Mouse (Mus musculus): ENCODE data around the gene Nup214. TPM values are rescaled to one million over a fixed set of nuclear protein-coding genes. Genes with fewer than 3 reads are reported as not detected.

The Nup214 gene
- total and polyA plus RNA-seq, 3 experiments: 13.9 to 106 (median 50.9) TPM

GRCm38 (mm10) chr2:32089606-32090005, 115.4 kb downstream of the Nup214 start:
- Histone ChIP-seq H3K27me3 (replicated peaks) (peaks cover 57% of the 10 kb centered on the region), H3K9ac (ENCODE audit: insufficient read depth, low read depth) (no peak overlapping the region), H3K4me3 (replicated peaks in 1 of 3; ENCODE audit: low read depth in 2 of 3, low read length in 2 of 3, poor library complexity in 1 of 3) (no peak overlapping the region), H3K36me3 (replicated peaks in 1 of 2; ENCODE audit: control insufficient read depth in 1 of 2, insufficient read depth in 1 of 2, low read length in 1 of 2) (no peaks in the 10 kb centered on the region), H3K9me3 (replicated peaks; ENCODE audit: low read length) (peaks cover 7% of the 10 kb centered on the region), H3K4me2 (ENCODE audit: insufficient read depth, low read depth, poor library complexity, severe bottlenecking) (no peak overlapping the region), H3K79me2 (replicated peaks; ENCODE audit: control insufficient read depth, extremely low read depth, insufficient read depth, poor library complexity, severe bottlenecking) (no peaks in the 10 kb centered on the region), H3K4me1 (ENCODE audit: control insufficient read depth in 1 of 2, insufficient read depth in 2 of 2) (no peaks in the 10 kb centered on the region), H3K27ac (ENCODE audit: insufficient read depth, low read depth) (no peak overlapping the region)
- TF ChIP-seq MXI1 (IDR thresholded peaks at IDR 0.05; ENCODE audit: low read depth, low read length) (no peak), ETS1 (conservative IDR thresholded peaks at IDR 0.05; ENCODE audit: low read depth, low read length) (no peak), CTCF (conservative IDR thresholded peaks at IDR 0.05 in 1 of 2, IDR thresholded peaks at IDR 0.05 in 1 of 2; ENCODE audit: low read depth in 2 of 2, low read length in 2 of 2) (no peak), CHD2 (IDR thresholded peaks at IDR 0.05; ENCODE audit: low read length) (no peak), POLR2A (IDR thresholded peaks at IDR 0.05; ENCODE audit: low read depth, low read length) (no peak), PAX5 (IDR thresholded peaks at IDR 0.05; ENCODE audit: low read length) (no peak), JUND (conservative IDR thresholded peaks at IDR 0.05; ENCODE audit: low read depth, low read length) (no peak), RAD21 (IDR thresholded peaks at IDR 0.05; ENCODE audit: low read depth, low read length) (no peak), TCF12 (IDR thresholded peaks at IDR 0.05; ENCODE audit: low read depth, low read length) (no peak), ZMIZ1 (IDR thresholded peaks at IDR 0.05; ENCODE audit: low read depth, low read length) (no peak), ZNF384 (IDR thresholded peaks at IDR 0.05; ENCODE audit: low read depth, low read length) (no peak), HCFC1 (IDR thresholded peaks at IDR 0.05; ENCODE audit: low read depth, low read length) (no peak), MAFK (IDR thresholded peaks at IDR 0.05; ENCODE audit: insufficient replicate concordance, low read length) (no peak), POLR2AphosphoS2 (IDR thresholded peaks at IDR 0.05; ENCODE audit: low read depth, low read length) (no peak)
- dilution Hi-C loops (cut with MboI; ENCODE audit: extremely low pct_ligation_motif_present, extremely low pct_unique_long_range_greater_than_20kb, low sequenced_read_pairs): no loop called here
- DNase-seq (ENCODE audit: extremely low read depth): no peak
- in situ Hi-C loops (cut with MboI; ENCODE audit: low pct_ligation_motif_present, low pct_unique_long_range_greater_than_20kb, low sequenced_read_pairs): no loop called here

GRCm38 (mm10) chr2:32090145-32090544, 115.9 kb downstream of the Nup214 start:
- no peak overlapping the region for H3K9ac ChIP-seq (ENCODE audit: insufficient read depth, low read depth)
- no peak overlapping the region for H3K27ac ChIP-seq (ENCODE audit: insufficient read depth, low read depth)
- TF ChIP-seq POLR2AphosphoS2 (IDR thresholded peaks at IDR 0.05; ENCODE audit: low read depth, low read length) (no peak), PAX5 (IDR thresholded peaks at IDR 0.05; ENCODE audit: low read length) (no peak), ZNF384 (IDR thresholded peaks at IDR 0.05; ENCODE audit: low read depth, low read length) (no peak), UBTF (IDR thresholded peaks at IDR 0.05; ENCODE audit: low read depth, low read length) (no peak), CHD2 (IDR thresholded peaks at IDR 0.05; ENCODE audit: low read length) (no peak), MEF2A (IDR thresholded peaks at IDR 0.05; ENCODE audit: borderline replicate concordance, low read depth, low read length) (no peak), EP300 (IDR thresholded peaks at IDR 0.05; ENCODE audit: low read length) (no peak), JUN (IDR thresholded peaks at IDR 0.05; ENCODE audit: insufficient read depth, low read depth, low read length) (no peak), JUND (conservative IDR thresholded peaks at IDR 0.05; ENCODE audit: low read depth, low read length) (no peak), ZMIZ1 (IDR thresholded peaks at IDR 0.05; ENCODE audit: low read depth, low read length) (no peak)
- no peaks in the 10 kb centered on the region for H3K79me2 ChIP-seq (replicated peaks; ENCODE audit: control insufficient read depth, extremely low read depth, insufficient read depth, poor library complexity, severe bottlenecking)
- H3K27me3 ChIP-seq (replicated peaks): peaks cover 57% of the 10 kb centered on the region
- H3K4me2 ChIP-seq (ENCODE audit: insufficient read depth, low read depth, poor library complexity, severe bottlenecking): no peak overlapping the region
- dilution Hi-C loops (cut with MboI; ENCODE audit: extremely low pct_ligation_motif_present, extremely low pct_unique_long_range_greater_than_20kb, low sequenced_read_pairs) (no loop called here), in situ Hi-C loops (cut with MboI; ENCODE audit: low pct_ligation_motif_present, low pct_unique_long_range_greater_than_20kb, low sequenced_read_pairs) (no loop called here)
- H3K4me3 ChIP-seq (replicated peaks in 1 of 3; ENCODE audit: low read depth in 2 of 3, low read length in 2 of 3, poor library complexity in 1 of 3): no peak overlapping the region
- no peaks in the 10 kb centered on the region for H3K4me1 ChIP-seq (ENCODE audit: control insufficient read depth in 1 of 2, insufficient read depth in 2 of 2)
- no peaks in the 10 kb centered on the region for H3K36me3 ChIP-seq (replicated peaks in 1 of 2; ENCODE audit: control insufficient read depth in 1 of 2, insufficient read depth in 1 of 2, low read length in 1 of 2)
- DNase-seq (ENCODE audit: extremely low read depth): no peak
- H3K9me3 ChIP-seq (replicated peaks; ENCODE audit: low read length): peaks cover 7% of the 10 kb centered on the region

Measured in CH12.LX (cell line).